Mouse (Mus musculus): ENCODE results near the gene Zfp266. TPM values are rescaled to one million over a fixed set of nuclear protein-coding genes. Genes with fewer than 3 reads are reported as not detected.

The Zfp266 gene
- polyA plus RNA-seq, 1 experiment from 2014 or later: 131 TPM

DNA sequence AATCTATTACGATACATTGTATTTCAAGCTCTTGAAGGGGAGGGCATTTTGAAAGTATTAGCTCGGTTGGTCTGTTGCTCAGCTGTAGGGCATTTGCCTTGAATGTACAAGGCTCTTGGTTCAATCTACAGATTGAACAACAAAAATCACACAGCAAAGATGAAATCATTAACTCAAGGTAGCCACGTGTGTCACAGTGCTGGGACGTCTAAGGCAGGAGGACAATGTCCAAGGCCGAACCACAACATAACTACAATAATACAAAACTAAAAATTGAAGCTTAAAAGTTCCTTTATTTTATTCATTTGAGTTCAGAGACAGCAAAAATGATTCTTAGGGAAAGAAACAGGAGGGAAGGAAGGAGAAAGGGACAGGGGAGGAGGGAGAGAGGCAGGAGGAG is 31.7 kb downstream of the Zfp266 start:
- Histone ChIP-seq H3K9ac (no peak overlapping the region), H3K36me3 (peaks cover 31% of the 10 kb centered on the region), H3K4me3 (no peak overlapping the region), H3K27ac (no peak overlapping the region), H3K9me3 (no peaks in the 10 kb centered on the region), H3K27me3 (no peaks in the 10 kb centered on the region), H3K4me2 (no peak overlapping the region), H3K4me1 (replicated peaks) (peaks cover 41% of the 10 kb centered on the region)
- ATAC-seq (ENCODE audit: low FRiP score): no peak
- 90% methylated on average over 5 of the region's 5 CpGs for WGBS

DNA sequence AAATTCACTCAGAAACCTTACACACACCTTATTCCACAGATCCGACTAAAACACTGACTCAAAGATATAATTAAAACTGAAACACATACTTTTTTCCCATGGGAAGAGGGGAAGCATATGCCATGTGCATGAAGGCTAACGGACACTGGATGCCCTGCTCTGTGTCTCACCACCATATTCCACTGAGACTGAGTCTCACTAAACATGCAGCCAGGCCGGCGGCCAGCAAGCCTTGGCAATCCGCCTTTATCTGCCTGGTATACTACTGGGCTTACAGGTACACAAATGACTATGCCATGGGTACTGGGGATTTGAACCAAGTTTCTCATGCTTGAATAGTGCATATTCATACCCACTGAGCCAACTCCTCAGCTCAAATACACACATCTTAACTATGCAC is 41.8 kb downstream of the Zfp266 start:
- Histone ChIP-seq H3K36me3 (peaks cover 79% of the 10 kb centered on the region), H3K4me1 (replicated peaks) (no peaks in the 10 kb centered on the region), H3K9me3 (no peaks in the 10 kb centered on the region), H3K27ac (no peak overlapping the region), H3K4me3 (no peak overlapping the region), H3K9ac (no peak overlapping the region), H3K4me2 (no peak overlapping the region), H3K27me3 (no peaks in the 10 kb centered on the region)
- ATAC-seq (ENCODE audit: low FRiP score): no peak
- WGBS: 84% methylated on average over 5 of the region's 5 CpGs

DNA sequence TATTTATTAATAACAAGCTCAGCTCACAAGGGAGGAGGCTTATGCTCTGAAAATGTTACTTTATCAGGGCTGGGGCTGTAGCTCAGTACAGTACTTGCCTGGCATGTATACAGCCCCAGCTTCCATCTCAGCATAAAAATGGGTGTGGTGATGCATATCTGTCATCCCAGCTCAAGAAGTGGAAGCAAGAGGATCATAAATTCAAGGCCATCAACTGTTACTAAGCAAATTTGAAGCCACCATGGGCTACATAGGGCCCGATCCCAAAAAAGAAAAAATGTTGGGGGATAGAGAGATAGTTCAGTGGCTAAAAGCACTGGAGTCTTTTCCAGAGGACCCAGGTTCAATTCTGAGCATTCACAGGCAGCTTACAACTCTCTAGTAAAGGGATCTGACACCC is 44.6 kb downstream of the Zfp266 start:
- Histone ChIP-seq H3K4me3 (no peak overlapping the region), H3K27ac (no peak overlapping the region), H3K4me2 (no peak overlapping the region), H3K4me1 (replicated peaks) (no peaks in the 10 kb centered on the region), H3K27me3 (no peaks in the 10 kb centered on the region), H3K36me3 (peaks cover 80% of the 10 kb centered on the region), H3K9me3 (no peaks in the 10 kb centered on the region), H3K9ac (no peak overlapping the region)
- WGBS: 97% methylated on average over 1 of the region's 1 CpGs
- no peak for ATAC-seq (ENCODE audit: low FRiP score)

DNA sequence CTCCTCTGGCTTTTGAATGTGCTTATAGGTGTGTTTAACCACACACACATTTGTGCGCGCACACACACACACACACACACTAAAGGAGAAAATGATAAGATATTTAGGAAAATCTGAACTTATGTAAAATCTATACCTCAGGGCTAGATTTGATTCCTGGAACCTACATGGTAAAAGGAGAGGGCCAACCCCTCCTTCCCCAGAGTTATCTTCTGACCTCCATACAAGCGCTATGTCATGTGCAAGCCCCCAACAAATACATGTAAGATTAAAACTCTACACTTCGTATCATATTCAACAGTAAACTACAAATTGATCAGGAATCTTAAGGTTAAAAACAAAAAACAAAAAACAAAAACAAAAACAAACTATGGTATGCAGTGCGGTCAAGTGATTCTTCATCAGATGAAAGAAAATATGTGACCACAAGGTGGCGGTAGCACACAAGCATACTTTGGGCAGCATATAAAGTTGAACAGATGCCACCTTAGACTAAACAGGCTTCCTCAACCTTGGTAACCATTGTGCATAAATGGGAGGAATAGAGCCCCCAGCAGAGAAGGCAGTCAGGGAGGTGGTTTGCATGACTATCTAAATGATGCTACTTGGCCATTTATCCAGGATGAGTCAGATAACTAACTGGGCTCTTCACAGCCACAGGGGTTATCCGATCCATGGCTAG is 54.3 kb downstream of the Zfp266 start:
- peaks cover 14% of the 10 kb centered on the region for H3K27me3 ChIP-seq
- ATAC-seq (ENCODE audit: low FRiP score): peak; percentile 57; the same call in 1 of the 2 replicates
- H3K36me3 ChIP-seq: peaks cover 35% of the 10 kb centered on the region
- no peak overlapping the region for H3K27ac ChIP-seq
- WGBS: 51% methylated on average over 7 of the region's 7 CpGs
- H3K9me3 ChIP-seq: peaks cover 11% of the 10 kb centered on the region
- H3K4me2 ChIP-seq: no peak overlapping the region
- H3K9ac ChIP-seq: no peak overlapping the region
- H3K4me1 ChIP-seq (replicated peaks): no peaks in the 10 kb centered on the region
- no peak overlapping the region for H3K4me3 ChIP-seq

DNA sequence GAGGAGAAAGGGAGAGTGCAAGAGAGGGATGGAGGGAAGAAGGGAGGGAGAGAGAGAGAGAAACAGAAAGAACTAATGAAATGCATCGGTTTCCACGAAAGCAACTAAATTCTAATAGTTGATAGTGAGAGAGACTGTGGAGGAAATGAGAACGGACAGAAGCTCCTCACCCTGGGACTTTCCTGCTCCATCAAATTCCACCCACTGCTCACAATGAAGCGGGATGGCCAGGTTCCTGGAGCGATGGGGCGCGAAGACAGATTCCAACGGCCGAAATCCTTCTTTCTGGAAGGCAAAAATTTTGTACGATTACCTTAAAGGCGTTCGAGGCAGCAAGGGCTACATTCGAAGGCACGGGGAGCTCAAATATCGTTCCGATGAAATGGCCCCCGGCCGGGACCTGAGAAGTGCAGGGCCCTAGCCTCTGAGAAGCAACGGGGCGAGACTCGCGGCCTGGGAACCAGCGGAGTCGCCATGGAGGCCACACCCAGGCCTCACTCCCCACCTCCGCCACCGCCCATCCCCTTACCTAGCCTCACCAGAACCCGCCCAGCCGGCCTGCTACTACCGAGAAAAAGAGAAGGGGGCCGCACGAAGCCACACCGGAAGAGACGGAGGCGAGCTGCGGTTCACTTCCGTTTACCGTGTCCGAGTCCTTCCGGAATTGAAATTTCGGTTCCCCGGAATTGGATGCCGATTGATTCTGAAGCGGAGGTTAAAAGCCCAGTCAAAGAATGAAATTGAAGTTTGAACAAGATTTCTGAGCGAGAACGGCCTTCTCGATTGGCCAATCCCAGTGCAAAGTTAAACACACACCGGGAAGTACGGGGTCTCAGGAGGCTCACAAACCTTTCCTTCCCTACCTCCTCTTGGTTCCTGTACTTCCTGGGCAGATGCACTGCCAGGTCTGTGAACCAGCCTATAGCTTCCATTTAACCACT is 61.6 kb downstream of the Zfp266 start, which contains the start of gene Zfp26:
Zfp26 (minus strand) TSS at position 786 of the 941 bp plus-strand sequence.
- H3K4me1 ChIP-seq (replicated peaks): peaks cover 21% of the 10 kb centered on the region
- H3K27me3 ChIP-seq: peaks cover 12% of the 10 kb centered on the region
- H3K9ac ChIP-seq: peak within 1 kb of the TSS; percentile 91
- H3K4me3 ChIP-seq: peak within 1 kb of the TSS; percentile 89
- WGBS: under 1% methylated on average over 48 of the region's 48 CpGs
- H3K9me3 ChIP-seq: no peaks in the 10 kb centered on the region
- peak; percentile 92 for ATAC-seq (ENCODE audit: low FRiP score)
- peak within 1 kb of the TSS; percentile 93 for H3K4me2 ChIP-seq
- H3K36me3 ChIP-seq: peaks cover 24% of the 10 kb centered on the region
- peak within 1 kb of the TSS; percentile 90 for H3K27ac ChIP-seq

DNA sequence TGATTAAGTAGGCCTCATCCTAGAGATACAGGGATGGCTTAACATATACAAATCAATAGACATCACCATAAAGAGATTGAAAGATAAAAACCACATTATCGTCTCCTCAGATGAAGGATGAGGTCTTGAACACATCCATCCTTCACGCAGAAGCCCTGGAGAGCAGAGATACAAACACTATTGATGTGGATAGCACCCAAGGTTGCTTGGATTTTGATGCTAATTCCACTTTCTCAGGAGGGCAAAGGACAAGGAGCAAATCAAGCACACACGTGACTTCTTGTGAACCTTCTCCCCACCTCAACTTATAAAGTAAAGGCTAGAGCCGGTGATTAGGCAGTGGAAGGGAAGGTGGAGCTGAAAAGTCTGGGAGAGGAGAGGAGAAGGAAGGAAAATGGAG is 67.6 kb downstream of the Zfp266 start:
- no peak for ATAC-seq (ENCODE audit: low FRiP score)
- H3K27me3 ChIP-seq: no peaks in the 10 kb centered on the region
- WGBS: 90% methylated on average over 4 of the region's 4 CpGs
- H3K36me3 ChIP-seq: peaks cover 51% of the 10 kb centered on the region
- no peak overlapping the region for H3K27ac ChIP-seq
- H3K4me3 ChIP-seq: no peak overlapping the region
- H3K9me3 ChIP-seq: no peaks in the 10 kb centered on the region
- peaks cover 16% of the 10 kb centered on the region for H3K4me1 ChIP-seq (replicated peaks)
- no peak overlapping the region for H3K9ac ChIP-seq
- no peak overlapping the region for H3K4me2 ChIP-seq

DNA sequence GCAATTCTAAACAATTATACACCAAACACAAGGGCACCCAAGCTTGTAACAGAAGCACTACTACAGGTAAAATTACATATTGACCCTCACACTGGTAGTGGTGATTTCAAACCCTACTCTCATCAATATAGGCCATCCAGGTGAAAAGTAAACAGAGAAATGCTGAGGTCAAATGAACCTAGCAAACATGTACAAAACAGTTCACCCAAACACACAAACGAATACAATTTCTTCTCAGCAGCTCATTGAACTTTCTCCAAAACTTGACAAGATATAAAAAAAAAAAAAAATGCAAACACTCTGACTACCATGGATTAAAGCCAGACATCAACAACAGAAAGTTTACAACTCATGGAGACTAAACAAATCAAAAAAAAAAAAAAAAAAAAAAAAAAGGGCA is 69.7 kb downstream of the Zfp266 start:
- ATAC-seq (ENCODE audit: low FRiP score): no peak
- H3K36me3 ChIP-seq: peaks cover 49% of the 10 kb centered on the region
- 97% methylated on average over 1 of the region's 1 CpGs for WGBS
- no peak overlapping the region for H3K4me3 ChIP-seq
- H3K27me3 ChIP-seq: no peaks in the 10 kb centered on the region
- no peaks in the 10 kb centered on the region for H3K9me3 ChIP-seq
- H3K4me1 ChIP-seq (replicated peaks): 0 out of 2 replicates have a peak, but pooled peaks cover 2% of the 10 kb centered on the region
- H3K9ac ChIP-seq: no peak overlapping the region
- H3K27ac ChIP-seq: no peak overlapping the region
- H3K4me2 ChIP-seq: no peak overlapping the region

Other genes with a start within 250 kb of the Zfp266 start
- not detected in 2 replicates for gene Olfr39, start 239.1 kb downstream of the Zfp266 start, polyA plus RNA-seq (2015; fragmentation: Nextera tagmentation; extraction: Ambion mirVana)
- 0.17 TPM in 1 of 2 replicates, not detected in the other for gene Olfr873, start 222.9 kb downstream of the Zfp266 start, polyA plus RNA-seq (2015; fragmentation: Nextera tagmentation; extraction: Ambion mirVana)
- gene Olfr18, start 185.3 kb downstream of the Zfp266 start, polyA plus RNA-seq (2015; fragmentation: Nextera tagmentation; extraction: Ambion mirVana): not detected in 2 replicates
- 39.7 and 40.3 TPM in 2 replicates for gene Zfp560, start 136.2 kb downstream of the Zfp266 start, polyA plus RNA-seq (2015; fragmentation: Nextera tagmentation; extraction: Ambion mirVana)
- 16.4 and 17.9 TPM in 2 replicates for gene Zfp26, start 61.3 kb downstream of the Zfp266 start, polyA plus RNA-seq (2015; fragmentation: Nextera tagmentation; extraction: Ambion mirVana)
- 29.9 and 32.3 TPM in 2 replicates for gene Zfp426, start 28.7 kb downstream of the Zfp266 start, polyA plus RNA-seq (2015; fragmentation: Nextera tagmentation; extraction: Ambion mirVana)
- 46.4 and 48.2 TPM in 2 replicates for gene Zfp846, start 59.9 kb upstream of the Zfp266 start, polyA plus RNA-seq (2015; fragmentation: Nextera tagmentation; extraction: Ambion mirVana)
- gene Ubl5, start 121.5 kb upstream of the Zfp266 start, polyA plus RNA-seq (2015; fragmentation: Nextera tagmentation; extraction: Ambion mirVana): 500 and 520 TPM in 2 replicates
- gene Fbxl12, start 123.3 kb upstream of the Zfp266 start, polyA plus RNA-seq (2015; fragmentation: Nextera tagmentation; extraction: Ambion mirVana): 18.2 and 19.1 TPM in 2 replicates
- gene Pin1, start 130.7 kb upstream of the Zfp266 start, polyA plus RNA-seq (2015; fragmentation: Nextera tagmentation; extraction: Ambion mirVana): 59.8 and 61.5 TPM in 2 replicates
- 133 and 145 TPM in 2 replicates for gene Olfm2, start 224.9 kb upstream of the Zfp266 start, polyA plus RNA-seq (2015; fragmentation: Nextera tagmentation; extraction: Ambion mirVana)

Measured in hindbrain, embryonic 13.5 days (tissue).